Mouse (Mus musculus) heart, adult 2 months (tissue): ENCODE measurements at regions not wholly inside any gene's neighbourhood (a gene's known extent, or its start where the extent isn't known, plus 50 kb on each side); places are given as distances from the start of the nearest gene placed in this dataset.

ENCODE experiments used
- CTCF ChIP-seq: fragments of 200-600 bp; IDR thresholded peaks from 2 replicates; pipeline ENCODE4 v1.8.1; 2022; ENCODE audit warnings: antibody characterized with exemption, mild to moderate bottlenecking, moderate library complexity
- EP300 ChIP-seq: fragments of 200-500 bp; IDR thresholded peaks from 2 replicates; pipeline ENCODE4 v1.6.1; 2011; ENCODE audit warnings: low read depth, low read length, control low read depth; ENCODE audit not compliant: insufficient read depth
- POLR2A ChIP-seq: fragments of 200-500 bp; IDR thresholded peaks from 2 replicates; pipeline ENCODE4 v1.6.1; 2011; ENCODE audit warnings: mild to moderate bottlenecking, low read depth, low read length, control low read depth; ENCODE audit not compliant: insufficient read depth

- TF ChIP-seq POLR2A (no peak), CTCF (no peak), EP300 (no peak)
These were observed 155.1 kb downstream of the Insig2 start for GRCm38 (mm10) chr1:121177136-121177907.
